Mouse (Mus musculus): ENCODE measurements at regions not wholly inside any gene's neighbourhood (a gene's known extent, or its start where the extent isn't known, plus 50 kb on each side); places are given as distances from the start of the nearest gene placed in this dataset.

DNA sequence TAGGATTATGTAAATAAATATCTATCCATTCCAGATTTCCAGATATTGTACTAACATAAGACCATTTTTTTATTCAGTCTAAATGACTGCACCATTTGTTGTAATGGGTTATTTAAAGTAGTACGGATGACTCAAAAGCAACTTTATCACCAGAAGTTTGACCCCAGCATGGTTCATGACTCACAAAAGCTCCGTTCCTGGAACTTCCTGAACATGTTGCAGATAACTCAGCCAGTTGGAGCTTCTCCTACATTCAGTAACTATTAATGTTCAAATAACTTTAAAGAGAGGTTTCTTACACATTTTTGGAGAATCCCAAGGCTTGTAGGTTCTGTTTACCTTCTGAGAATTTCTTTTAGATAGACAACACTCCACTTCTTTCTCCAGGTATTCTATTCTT is 219.8 kb downstream of the Gm11232 start:
- TF ChIP-seq GATA1 (IDR thresholded peaks at IDR 0.05; ENCODE audit: low read length), result no peak
- no peak for TF ChIP-seq TAL1 (IDR thresholded peaks at IDR 0.05; ENCODE audit: low read length)
